Mouse (Mus musculus): ENCODE measurements around the gene H2-Q6. TPM values are rescaled to one million over a fixed set of nuclear protein-coding genes. Genes with fewer than 3 reads are reported as not detected.
"Not testable (repeated sequence)": the region's sequence is repeated elsewhere in the genome, so short reads cannot be mapped to it uniquely, and the experiment has no call there.

Gene H2-Q6
- not detected for polyA plus RNA-seq (2012; fragmentation: generic; extraction: Trizol)
- long read RNA-seq, experiment 1, result 0 reads
- long read RNA-seq, experiment 2, result 0 reads

GRCm38 (mm10) chr17:35424624-35425416, at the start of gene H2-Q6:
H2-Q6 (plus strand) TSS chr17:35424850.
- not testable (repeated sequence) for H3K4me3 ChIP-seq (ENCODE audit: insufficient read depth, poor library complexity, severe bottlenecking); H3K27me3 ChIP-seq (ENCODE audit: control insufficient read depth, insufficient read depth, insufficient read length); H3ac ChIP-seq (ENCODE audit: control insufficient read depth, insufficient read length, low read depth); H3K79me2 ChIP-seq (ENCODE audit: control insufficient read depth, insufficient read depth); H3K79me3 ChIP-seq (ENCODE audit: low read depth); H3K36me3 ChIP-seq (ENCODE audit: control insufficient read depth, insufficient read depth)

- Histone ChIP-seq H3K4me3 (ENCODE audit: insufficient read depth, poor library complexity, severe bottlenecking) (peak within 1 kb of the TSS; percentile 41), H3ac (ENCODE audit: control insufficient read depth, insufficient read length, low read depth) (peak within 1 kb of the TSS; percentile 49), H3K79me2 (ENCODE audit: control insufficient read depth, insufficient read depth) (no peaks in the 10 kb centered on the region), H3K27me3 (ENCODE audit: control insufficient read depth, insufficient read depth, insufficient read length) (no peaks in the 10 kb centered on the region), H3K79me3 (ENCODE audit: low read depth) (no peaks in the 10 kb centered on the region), H3K36me3 (ENCODE audit: control insufficient read depth, insufficient read depth) (no peaks in the 10 kb centered on the region)
- TF ChIP-seq FOSL1 (IDR thresholded peaks at IDR 0.05; ENCODE audit: insufficient read depth, low read length, poor library complexity, severe bottlenecking), result no peak
- no peak for TF ChIP-seq MYOD1 (IDR thresholded peaks at IDR 0.05; ENCODE audit: control insufficient read depth, insufficient read length, low read depth)
- no peak for TF ChIP-seq MYOG (IDR thresholded peaks at IDR 0.05; ENCODE audit: control insufficient read depth, extremely low read depth, insufficient read length)
- no peak for TF ChIP-seq CEBPB (IDR thresholded peaks at IDR 0.05; ENCODE audit: low read depth)
- TF ChIP-seq MAX (IDR thresholded peaks at IDR 0.05), result no peak
- TF ChIP-seq USF1 (IDR thresholded peaks at IDR 0.05; ENCODE audit: low read depth), result no peak
- TF ChIP-seq CTCF (IDR thresholded peaks at IDR 0.05; ENCODE audit: control insufficient read depth, insufficient read depth, insufficient read length), result no peak
Observed at GRCm38 (mm10) chr17:35379369-35379728, 45.3 kb upstream of the H2-Q6 start, which contains the start of gene H2-Q4. H2-Q4 (plus strand) TSS chr17:35379617.

GRCm38 (mm10) chr17:35379729-35380451, 44.8 kb upstream of the H2-Q6 start:
- H3K79me3 ChIP-seq (ENCODE audit: low read depth), result no peaks in the 10 kb centered on the region
- no peaks in the 10 kb centered on the region for H3K36me3 ChIP-seq (ENCODE audit: control insufficient read depth, insufficient read depth)
- no peaks in the 10 kb centered on the region for H3K27me3 ChIP-seq (ENCODE audit: control insufficient read depth, insufficient read depth, insufficient read length)
- no peak for TF ChIP-seq CTCF (IDR thresholded peaks at IDR 0.05; ENCODE audit: control insufficient read depth, insufficient read depth, insufficient read length)
- peak overlapping the region; percentile 41 for H3K4me3 ChIP-seq (ENCODE audit: insufficient read depth, poor library complexity, severe bottlenecking)
- no peaks in the 10 kb centered on the region for H3K79me2 ChIP-seq (ENCODE audit: control insufficient read depth, insufficient read depth)
- H3ac ChIP-seq (ENCODE audit: control insufficient read depth, insufficient read length, low read depth), result peak overlapping the region; percentile 49

- H3ac ChIP-seq (ENCODE audit: control insufficient read depth, insufficient read length, low read depth); H3K36me3 ChIP-seq (ENCODE audit: control insufficient read depth, insufficient read depth); H3K79me2 ChIP-seq (ENCODE audit: control insufficient read depth, insufficient read depth); H3K4me3 ChIP-seq (ENCODE audit: insufficient read depth, poor library complexity, severe bottlenecking); H3K79me3 ChIP-seq (ENCODE audit: low read depth); H3K27me3 ChIP-seq (ENCODE audit: control insufficient read depth, insufficient read depth, insufficient read length): not testable (repeated sequence)
Observed at GRCm38 (mm10) chr17:35389796-35390195, 34.9 kb upstream of the H2-Q6 start.

- not testable (repeated sequence) for H3K79me3 ChIP-seq (ENCODE audit: low read depth); H3K36me3 ChIP-seq (ENCODE audit: control insufficient read depth, insufficient read depth); H3K79me2 ChIP-seq (ENCODE audit: control insufficient read depth, insufficient read depth); H3K27me3 ChIP-seq (ENCODE audit: control insufficient read depth, insufficient read depth, insufficient read length); H3K4me3 ChIP-seq (ENCODE audit: insufficient read depth, poor library complexity, severe bottlenecking); H3ac ChIP-seq (ENCODE audit: control insufficient read depth, insufficient read length, low read depth)
Observed at GRCm38 (mm10) chr17:35392671-35393070, 32.0 kb upstream of the H2-Q6 start.

GRCm38 (mm10) chr17:35393864-35394800, 30.5 kb upstream of the H2-Q6 start:
- H3K79me3 ChIP-seq (ENCODE audit: low read depth); H3K79me2 ChIP-seq (ENCODE audit: control insufficient read depth, insufficient read depth); H3ac ChIP-seq (ENCODE audit: control insufficient read depth, insufficient read length, low read depth); H3K27me3 ChIP-seq (ENCODE audit: control insufficient read depth, insufficient read depth, insufficient read length); H3K36me3 ChIP-seq (ENCODE audit: control insufficient read depth, insufficient read depth); H3K4me3 ChIP-seq (ENCODE audit: insufficient read depth, poor library complexity, severe bottlenecking): not testable (repeated sequence)

- not testable (repeated sequence) for H3K4me3 ChIP-seq (ENCODE audit: insufficient read depth, poor library complexity, severe bottlenecking); H3K36me3 ChIP-seq (ENCODE audit: control insufficient read depth, insufficient read depth); H3K79me2 ChIP-seq (ENCODE audit: control insufficient read depth, insufficient read depth); H3K27me3 ChIP-seq (ENCODE audit: control insufficient read depth, insufficient read depth, insufficient read length); H3ac ChIP-seq (ENCODE audit: control insufficient read depth, insufficient read length, low read depth); H3K79me3 ChIP-seq (ENCODE audit: low read depth)
Observed at GRCm38 (mm10) chr17:35396956-35397355, 27.7 kb upstream of the H2-Q6 start.

- not testable (repeated sequence) for H3K36me3 ChIP-seq (ENCODE audit: control insufficient read depth, insufficient read depth); H3K4me3 ChIP-seq (ENCODE audit: insufficient read depth, poor library complexity, severe bottlenecking); H3K79me2 ChIP-seq (ENCODE audit: control insufficient read depth, insufficient read depth); H3K27me3 ChIP-seq (ENCODE audit: control insufficient read depth, insufficient read depth, insufficient read length); H3ac ChIP-seq (ENCODE audit: control insufficient read depth, insufficient read length, low read depth); H3K79me3 ChIP-seq (ENCODE audit: low read depth)
Observed at GRCm38 (mm10) chr17:35413057-35413456, 11.6 kb upstream of the H2-Q6 start.

GRCm38 (mm10) chr17:35415273-35416129, 9.1 kb upstream of the H2-Q6 start:
- H3K79me2 ChIP-seq (ENCODE audit: control insufficient read depth, insufficient read depth); H3ac ChIP-seq (ENCODE audit: control insufficient read depth, insufficient read length, low read depth); H3K27me3 ChIP-seq (ENCODE audit: control insufficient read depth, insufficient read depth, insufficient read length); H3K4me3 ChIP-seq (ENCODE audit: insufficient read depth, poor library complexity, severe bottlenecking); H3K79me3 ChIP-seq (ENCODE audit: low read depth); H3K36me3 ChIP-seq (ENCODE audit: control insufficient read depth, insufficient read depth): not testable (repeated sequence)

All from C2C12 (cell line).